Mouse (Mus musculus) forebrain, postnatal 0 days (tissue): Measurements from ENCODE around the gene Ccdc187. TPM values are rescaled to one million over a fixed set of nuclear protein-coding genes. Genes with fewer than 3 reads are reported as not detected.

Experiments used
- ATAC-seq: fragments of 200-750 bp; cut with Nextera tagmentation; 2 replicates; pipeline ENCODE4 v1.8.0; 2017; ENCODE audit warnings: mild to moderate bottlenecking, moderate library complexity
- DNase-seq: peaks from one replicate; pipeline ENCODE4 v3.0.0-alpha.2; 2015
- H3K27ac ChIP-seq: fragments of 300-500 bp; sonication (generic); 2 replicates; pipeline ENCODE4 v1.5.1; 2014; ENCODE audit warnings: low read depth, mild to moderate bottlenecking, antibody characterized with exemption, low read length, moderate library complexity, mixed read lengths
- H3K27me3 ChIP-seq: fragments of 300-500 bp; sonication (generic); 2 replicates; pipeline ENCODE4 v1.6.1; 2014; ENCODE audit warnings: mild to moderate bottlenecking, low read length, mixed read lengths; ENCODE audit not compliant: insufficient read depth
- H3K36me3 ChIP-seq: fragments of 300-500 bp; sonication (generic); 2 replicates; pipeline ENCODE4 v1.6.1; 2014; ENCODE audit warnings: mild to moderate bottlenecking, moderate library complexity; ENCODE audit not compliant: insufficient read depth
- H3K4me1 ChIP-seq: fragments of 300-500 bp; sonication (generic); 2 replicates; pipeline ENCODE4 v1.6.1; 2014; ENCODE audit warnings: antibody characterized with exemption; ENCODE audit not compliant: insufficient read depth
- H3K4me2 ChIP-seq: fragments of 300-500 bp; sonication (generic); 2 replicates; pipeline ENCODE4 v1.6.1; 2014; ENCODE audit warnings: low read depth, mild to moderate bottlenecking, moderate library complexity
- H3K4me3 ChIP-seq: fragments of 300-500 bp; sonication (generic); 2 replicates; pipeline ENCODE4 v1.5.1; 2014; ENCODE audit warnings: low read depth, low read length, mixed read lengths
- H3K9ac ChIP-seq: fragments of 300-500 bp; sonication (generic); 2 replicates; pipeline ENCODE4 v1.6.1; 2014; ENCODE audit warnings: mild to moderate bottlenecking
- H3K9me3 ChIP-seq: fragments of 300-500 bp; sonication (generic); 2 replicates; pipeline ENCODE4 v1.6.1; 2016; ENCODE audit warnings: low read length
- CTCF ChIP-seq: sonication (generic); IDR thresholded peaks from 2 replicates; pipeline ENCODE4 v1.5.1; 2016; ENCODE audit warnings: antibody characterized with exemption, control low read depth, low read depth
- WGBS: fragments of 180-500 bp; shearing (Covaris S2); extraction: QIAGEN DNeasy Blood & Tissue Kit; methylation state at CpG from one replicate; pipeline ENCODE4 v1.1.7; 2014; 5-methylcytosine and 5-hydroxymethylcytosine counted together
- polyA plus RNA-seq: library from polyadenylated mRNA; unstranded; fragments of >200 nt; fragmentation: Nextera tagmentation; extraction: Ambion mirVana; gene quantifications from 2 replicates; pipeline ENCODE4 v1.2.1, GENCODE M21; 2015
- total RNA-seq: library from RNA; depleted of rRNA; stranded (reverse); fragments of >200 nt; gene quantifications from 2 replicates; pipeline ENCODE4 v1.2.3, GENCODE M21; 2014

Ccdc187 gene
- total and polyA plus RNA-seq, 2 experiments from 2014 or later = 0.13 to 2.0 TPM

GRCm38 (mm10) chr2:26223961-26224360, 70.4 kb downstream of the Ccdc187 start:
- Histone ChIP-seq H3K9me3 (no peaks in the 10 kb centered on the region), H3K4me3 (no peak overlapping the region), H3K9ac (no peak overlapping the region), H3K27me3 (no peaks in the 10 kb centered on the region), H3K4me1 (no peaks in the 10 kb centered on the region), H3K27ac (no peak overlapping the region), H3K36me3 (peaks cover 37% of the 10 kb centered on the region), H3K4me2 (no peak overlapping the region)
- DNase-seq = no peak
- 82% methylated on average over 3 of the region's 3 CpGs for WGBS
- no peak for ATAC-seq
- TF ChIP-seq CTCF = no peak

GRCm38 (mm10) chr2:26214526-26214925, 79.8 kb downstream of the Ccdc187 start:
- Histone ChIP-seq H3K27me3 (no peaks in the 10 kb centered on the region), H3K4me3 (no peak overlapping the region), H3K4me2 (no peak overlapping the region), H3K9me3 (no peaks in the 10 kb centered on the region), H3K36me3 (peaks cover 73% of the 10 kb centered on the region), H3K4me1 (no peaks in the 10 kb centered on the region), H3K9ac (no peak overlapping the region), H3K27ac (no peak overlapping the region)
- TF ChIP-seq CTCF = no peak
- 8% methylated on average over 3 of the region's 3 CpGs for WGBS
- ATAC-seq (no peak), DNase-seq (peak; percentile 55)

GRCm38 (mm10) chr2:26209566-26209965, 84.8 kb downstream of the Ccdc187 start:
- 0 out of 2 replicates have a peak, but pooled peaks cover 7% of the 10 kb centered on the region for H3K4me1 ChIP-seq
- H3K9me3 ChIP-seq = no peaks in the 10 kb centered on the region
- H3K4me3 ChIP-seq = no peak overlapping the region
- H3K4me2 ChIP-seq = no peak overlapping the region
- ATAC-seq = no peak
- no peak overlapping the region for H3K27ac ChIP-seq
- no peak overlapping the region for H3K9ac ChIP-seq
- H3K27me3 ChIP-seq = peaks cover 37% of the 10 kb centered on the region
- H3K36me3 ChIP-seq = peaks cover 44% of the 10 kb centered on the region
- TF ChIP-seq CTCF = no peak
- 65% methylated on average over 3 of the region's 3 CpGs for WGBS
- no peak for DNase-seq

GRCm38 (mm10) chr2:26208126-26208789, 86.1 kb downstream of the Ccdc187 start, which contains the start of gene Lhx3:
Gene Lhx3, minus strand, starts transcription at chr2:26208289.
- Histone ChIP-seq H3K4me2 (no peak within 1 kb of the TSS), H3K27me3 (peaks cover 48% of the 10 kb centered on the region), H3K36me3 (peaks cover 32% of the 10 kb centered on the region), H3K9ac (no peak within 1 kb of the TSS), H3K4me3 (no peak within 1 kb of the TSS), H3K27ac (no peak within 1 kb of the TSS), H3K4me1 (0 out of 2 replicates have a peak, but pooled peaks cover 7% of the 10 kb centered on the region), H3K9me3 (no peaks in the 10 kb centered on the region)
- TF ChIP-seq CTCF = no peak
- ATAC-seq (peak; percentile 58), DNase-seq (peak; percentile 42)
- WGBS = 11% methylated on average over 19 of the region's 19 CpGs

- H3K27me3 ChIP-seq = peaks cover 55% of the 10 kb centered on the region
These were observed 86.8 kb downstream of the Ccdc187 start for GRCm38 (mm10) chr2:26207559-26207958.

GRCm38 (mm10) chr2:26205761-26206160, 88.6 kb downstream of the Ccdc187 start:
- TF ChIP-seq CTCF = no peak
- Histone ChIP-seq H3K4me3 (no peak overlapping the region), H3K9ac (no peak overlapping the region), H3K9me3 (no peaks in the 10 kb centered on the region), H3K36me3 (peaks cover 10% of the 10 kb centered on the region), H3K4me2 (no peak overlapping the region), H3K27me3 (peaks cover 64% of the 10 kb centered on the region), H3K4me1 (peaks cover 12% of the 10 kb centered on the region; the same call in 1 of the 2 replicates), H3K27ac (no peak overlapping the region)
- WGBS = 10% methylated on average over 10 of the region's 10 CpGs
- ATAC-seq = no peak
- DNase-seq = peak; percentile 38

More at GRCm38 (mm10) chr2:26207559-26207958, 86.8 kb downstream of the Ccdc187 start:
- 10% methylated on average over 9 of the region's 9 CpGs for WGBS
- ATAC-seq (no peak), DNase-seq (no peak)
- peaks cover 12% of the 10 kb centered on the region; the same call in 1 of the 2 replicates for H3K4me1 ChIP-seq
- no peak overlapping the region for H3K27ac ChIP-seq
- no peak overlapping the region for H3K4me3 ChIP-seq
- H3K4me2 ChIP-seq = no peak overlapping the region
- H3K9me3 ChIP-seq = no peaks in the 10 kb centered on the region
- TF ChIP-seq CTCF = no peak
- H3K36me3 ChIP-seq = peaks cover 27% of the 10 kb centered on the region
- H3K9ac ChIP-seq = no peak overlapping the region

GRCm38 (mm10) chr2:26205126-26205525, 89.2 kb downstream of the Ccdc187 start:
- DNase-seq (peak; percentile 15), ATAC-seq (no peak)
- peaks cover 71% of the 10 kb centered on the region for H3K27me3 ChIP-seq
- H3K9ac ChIP-seq = no peak overlapping the region
- no peak overlapping the region for H3K4me3 ChIP-seq
- no peaks in the 10 kb centered on the region for H3K9me3 ChIP-seq
- no peak overlapping the region for H3K4me2 ChIP-seq
- peaks cover 4% of the 10 kb centered on the region; the same call in 1 of the 2 replicates for H3K36me3 ChIP-seq
- peaks cover 12% of the 10 kb centered on the region; the same call in 1 of the 2 replicates for H3K4me1 ChIP-seq
- H3K27ac ChIP-seq = no peak overlapping the region
- WGBS = 5% methylated on average over 16 of the region's 16 CpGs
- no peak for TF ChIP-seq CTCF
